Mouse (Mus musculus) E14TG2a.4 (cell line): Measurements from ENCODE around the gene Gm49342.

ENCODE experiments used
- CTCF ChIP-seq: conservative IDR thresholded peaks from 2 replicates; pipeline ENCODE4 v1.5.1; 2014; ENCODE audit warnings: low read length
- POU5F1 ChIP-seq: IDR thresholded peaks from 2 replicates; pipeline ENCODE4 v1.6.1; 2014; ENCODE audit warnings: low read length, borderline replicate concordance

DNA sequence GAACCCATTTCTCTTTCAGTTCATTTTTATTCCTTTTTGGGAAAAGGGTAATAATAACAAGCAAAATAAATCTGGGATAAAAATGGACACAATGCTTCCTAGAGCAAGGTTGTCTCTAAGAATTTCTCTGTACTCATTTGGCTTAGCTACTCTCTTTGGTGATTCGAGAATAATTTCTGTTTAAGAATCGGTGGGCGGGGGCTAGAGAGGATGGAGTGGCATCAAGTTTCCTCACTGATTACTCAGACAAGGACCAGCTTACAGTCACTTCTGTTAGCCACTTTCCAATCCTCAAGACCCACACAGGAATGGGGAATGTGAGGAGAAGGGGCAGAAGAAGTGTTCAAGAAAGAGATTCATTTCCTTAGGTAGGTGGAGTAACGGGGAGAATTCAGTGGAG is 64.5 kb downstream of the Gm49342 start:
- TF ChIP-seq CTCF (no peak), POU5F1 (no peak)
